Mouse (Mus musculus) kidney, postnatal 36 days (tissue): ENCODE data around the gene Selenbp2.
"Not testable (repeated sequence)": the region's sequence is repeated elsewhere in the genome, so short reads cannot be mapped to it uniquely, and the experiment has no call there.

ENCODE experiments used
- DNase-seq, 2 experiments: peaks; one replicate each; pipeline ENCODE4 v3.0.0; 2021 to 2022; ENCODE audit warnings: mixed read lengths in 2 of 2

The Selenbp2 gene

DNA sequence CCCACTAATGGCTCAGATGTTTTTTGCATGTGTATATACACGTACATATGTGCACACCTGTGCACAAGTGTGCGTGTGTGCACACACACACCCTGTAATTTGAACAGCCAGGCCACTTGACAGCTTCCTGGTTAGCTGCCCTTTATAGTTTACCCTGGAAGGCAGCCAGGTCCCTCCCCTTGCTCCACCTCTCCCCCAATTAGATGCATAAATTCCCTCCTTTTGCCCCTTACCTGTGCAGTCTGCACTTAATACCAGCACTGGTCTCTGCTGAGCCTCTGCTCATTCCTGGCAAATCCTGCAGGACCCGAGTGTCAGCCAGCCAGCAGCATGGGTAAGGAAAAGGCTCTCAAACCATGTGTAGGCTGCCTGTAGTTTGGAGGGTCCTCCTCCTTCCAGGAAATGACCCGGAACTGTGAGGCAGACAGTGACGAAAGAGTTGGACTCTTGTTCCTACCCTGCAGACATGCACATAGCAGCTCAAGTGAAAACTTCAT lies at the start of gene Selenbp2:
Gene Selenbp2 (plus strand): TSS at position 228 of the 497 bp plus-strand sequence.
- peak; percentile 64 to 65 for DNase-seq

GRCm38 (mm10) chr3:94648755-94649590 lies 44.4 kb upstream of the Selenbp2 start:
- DNase-seq, result no peak

- peak; percentile 23 to 44 for DNase-seq
Measured at GRCm38 (mm10) chr3:94650409-94650808, 42.9 kb upstream of the Selenbp2 start.

DNA sequence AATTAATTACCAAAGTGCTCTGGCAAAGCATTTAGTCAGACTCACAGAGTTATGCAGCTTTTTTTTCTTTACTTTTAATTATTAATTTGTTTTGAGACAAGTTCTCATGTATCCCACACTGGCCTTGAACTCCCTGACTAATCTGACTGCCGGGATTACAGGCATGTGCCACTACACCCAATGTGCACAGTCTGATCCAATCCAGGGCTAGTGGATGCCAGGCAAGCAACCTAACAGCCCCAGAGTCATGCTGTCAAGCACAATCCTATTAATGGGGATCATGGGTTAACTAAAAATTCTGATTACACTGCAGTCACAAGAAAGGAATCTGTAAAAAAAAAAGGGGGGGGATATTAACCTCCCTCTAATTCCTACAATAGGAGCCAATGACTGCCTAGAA lies 39.4 kb upstream of the Selenbp2 start:
- peak in 1 of 2 experiments; percentile 33 for DNase-seq

GRCm38 (mm10) chr3:94657852-94658739 lies 35.3 kb upstream of the Selenbp2 start:
- DNase-seq, result not testable (repeated sequence)

DNA sequence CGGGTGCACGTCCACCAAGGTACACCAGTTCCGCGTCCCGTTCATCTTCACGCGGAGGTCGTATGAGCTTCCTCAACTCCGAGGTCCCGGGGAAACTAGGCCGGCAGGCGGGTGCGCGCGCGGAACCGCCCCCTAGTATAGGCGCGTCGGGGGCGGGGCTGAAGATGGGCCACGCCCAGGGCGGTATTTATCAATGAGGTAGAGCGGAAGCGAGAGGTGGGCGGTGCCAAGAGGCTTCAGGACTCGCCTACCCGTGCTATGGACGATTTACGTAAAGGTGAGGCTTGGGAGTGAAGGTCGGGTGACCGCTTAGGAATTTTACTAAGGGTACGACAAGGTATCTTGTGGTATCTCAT lies 34.6 kb upstream of the Selenbp2 start, which contains the start of gene Tuft1:
Gene Tuft1 (minus strand): TSS at position 133 of the 356 bp plus-strand sequence.
- DNase-seq, result peak; percentile 82 to 84

GRCm38 (mm10) chr3:94659142-94659748 lies 34.1 kb upstream of the Selenbp2 start:
- DNase-seq, result peak; percentile 45 to 77

GRCm38 (mm10) chr3:94660841-94661240 lies 32.5 kb upstream of the Selenbp2 start:
- not testable (repeated sequence) for DNase-seq

- DNase-seq, result not testable (repeated sequence)
Measured at GRCm38 (mm10) chr3:94665060-94665802, 28.1 kb upstream of the Selenbp2 start.

- not testable (repeated sequence) for DNase-seq
Measured at GRCm38 (mm10) chr3:94665896-94666295, 27.5 kb upstream of the Selenbp2 start.

DNA sequence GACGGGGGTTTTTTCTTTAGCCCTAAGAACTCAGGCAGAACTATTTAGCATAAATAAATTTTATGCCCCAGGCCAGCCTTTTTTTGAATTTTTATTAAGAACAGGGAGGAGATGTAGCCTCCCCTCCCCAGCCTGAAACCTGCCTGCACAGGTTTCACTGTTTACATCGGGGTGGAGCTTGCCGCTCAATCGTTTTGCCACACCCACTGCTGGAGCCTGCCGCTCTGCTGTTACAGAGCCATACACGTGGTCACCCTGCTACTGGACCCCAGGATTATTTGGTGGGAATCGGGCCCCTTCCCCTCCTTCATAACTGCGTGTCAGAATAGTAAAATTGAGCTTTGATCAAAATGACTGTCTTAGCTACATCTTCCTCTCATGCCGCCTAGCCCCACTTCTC lies 18.3 kb upstream of the Selenbp2 start:
- DNase-seq, result peak in 1 of 2 experiments; percentile 30

- peak; percentile 73 to 79 for DNase-seq
Measured at GRCm38 (mm10) chr3:94679351-94679841, 14.0 kb upstream of the Selenbp2 start.

DNA sequence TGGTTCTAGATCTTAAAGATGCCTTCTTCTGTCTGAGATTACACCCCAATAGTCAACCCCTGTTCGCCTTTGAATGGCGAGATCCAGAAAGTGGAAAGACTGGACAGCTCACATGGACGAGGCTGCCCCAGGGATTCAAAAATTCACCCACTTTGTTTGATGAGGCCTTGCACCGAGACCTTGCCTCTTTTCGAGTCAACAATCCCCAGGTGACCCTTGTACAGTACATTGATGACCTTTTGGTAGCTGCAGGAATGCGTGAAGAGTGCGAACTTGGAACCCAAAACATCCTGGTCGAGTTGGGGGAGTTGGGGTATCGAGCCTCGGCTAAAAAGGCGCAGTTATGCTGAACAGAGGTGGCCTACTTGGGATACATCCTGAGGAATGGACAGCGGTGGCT lies 13.3 kb upstream of the Selenbp2 start:
- not testable (repeated sequence) for DNase-seq

DNA sequence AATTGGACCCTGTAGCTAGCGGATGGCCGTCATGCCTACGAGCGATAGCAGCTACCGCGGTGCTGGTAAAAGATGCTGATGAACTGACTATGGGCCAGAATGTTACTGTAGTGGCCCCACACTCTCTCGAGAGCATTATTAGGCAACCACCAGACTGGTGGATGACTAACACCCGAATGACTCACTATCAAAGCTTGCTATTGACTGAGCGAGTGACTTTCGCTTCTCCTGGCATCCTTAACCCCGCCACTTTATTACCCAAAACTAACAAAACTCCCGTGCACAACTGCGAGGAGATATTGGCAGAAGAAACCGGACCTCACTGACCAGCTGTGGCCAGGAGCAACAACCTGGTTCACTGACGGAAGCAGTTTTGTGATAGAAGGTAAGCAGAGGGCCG lies 12.6 kb upstream of the Selenbp2 start:
- no peak for DNase-seq

DNA sequence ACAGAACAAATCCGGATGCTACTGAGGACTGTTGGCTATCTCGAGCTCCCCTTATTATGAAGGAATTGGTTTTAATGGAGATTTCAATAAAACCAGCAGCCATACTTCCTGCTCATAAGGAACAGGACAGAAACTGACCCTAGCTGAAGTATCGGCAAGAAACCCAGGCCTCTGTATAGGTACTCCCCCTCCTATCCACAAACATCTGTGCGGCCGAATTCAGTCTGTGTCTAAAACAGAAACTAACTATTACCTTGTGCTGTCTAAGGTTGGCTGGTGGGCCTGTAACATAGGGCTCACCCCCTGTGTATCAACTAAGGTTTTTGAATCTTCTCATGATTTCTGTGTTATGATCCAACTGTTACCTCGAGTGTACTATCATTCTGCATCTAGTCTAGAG lies 9.7 kb upstream of the Selenbp2 start:
- no peak for DNase-seq

DNA sequence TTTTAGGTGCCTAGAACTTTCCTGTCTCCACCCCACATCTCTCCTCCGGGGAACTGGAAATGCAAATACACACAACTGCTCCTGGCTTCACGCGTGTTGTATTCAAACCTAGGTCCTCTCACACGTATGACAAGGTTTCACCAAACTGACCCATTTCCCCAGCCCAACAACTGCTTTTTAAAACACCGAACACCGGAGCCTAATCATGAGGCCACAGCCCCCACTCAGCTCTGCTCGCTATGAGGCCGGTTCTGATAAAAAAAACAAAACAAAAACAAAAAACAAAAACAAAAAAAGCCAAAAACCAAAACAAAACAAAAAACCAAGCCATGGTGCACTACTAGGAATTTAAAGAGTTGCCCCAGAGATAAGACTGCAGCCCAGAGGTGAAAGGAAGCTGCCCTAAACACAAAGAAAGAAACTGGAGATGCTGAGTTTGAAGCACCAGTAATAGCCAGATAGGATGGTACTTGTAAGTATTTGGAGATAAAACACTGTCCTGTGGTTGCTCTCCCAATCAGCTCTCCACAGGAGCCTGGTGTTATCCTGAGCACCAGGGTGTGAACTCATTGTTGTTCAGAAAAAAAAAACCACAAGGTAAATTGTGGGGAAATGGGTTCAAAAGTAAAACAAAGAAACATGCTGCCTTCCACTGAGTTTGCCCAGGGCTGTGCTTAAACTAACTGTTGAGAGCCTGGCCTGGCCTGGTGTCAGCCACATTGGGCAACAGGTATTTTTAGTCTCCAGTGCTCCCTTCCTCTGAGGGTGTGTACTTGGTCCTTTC lies 7.2 kb upstream of the Selenbp2 start:
- DNase-seq, result not testable (repeated sequence)

- peak; percentile 32 to 42 for DNase-seq
Measured at GRCm38 (mm10) chr3:94688698-94689097, 4.7 kb upstream of the Selenbp2 start.

DNA sequence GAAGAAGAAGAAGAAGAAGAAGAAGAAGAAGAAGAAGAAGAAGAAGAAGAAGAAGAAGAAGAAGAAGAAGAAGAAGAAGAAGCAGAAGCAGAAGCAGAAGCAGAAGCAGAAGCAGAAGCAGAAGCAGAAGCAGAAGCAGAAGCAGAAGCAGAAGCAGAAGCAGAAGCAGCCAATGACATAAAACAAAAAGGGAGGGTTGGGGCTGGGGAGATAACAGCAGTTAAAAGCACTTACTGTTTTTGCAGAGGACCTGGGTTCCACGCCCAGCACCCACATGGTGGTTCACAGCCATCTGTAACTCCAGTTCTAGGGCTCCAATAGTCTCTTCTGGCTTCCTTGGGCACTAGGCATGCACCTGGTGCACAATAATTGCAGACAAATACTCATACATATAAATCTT lies 4.2 kb upstream of the Selenbp2 start:
- not testable (repeated sequence) for DNase-seq

GRCm38 (mm10) chr3:94690162-94690561 lies 3.2 kb upstream of the Selenbp2 start:
- peak; percentile 46 to 74 for DNase-seq

DNA sequence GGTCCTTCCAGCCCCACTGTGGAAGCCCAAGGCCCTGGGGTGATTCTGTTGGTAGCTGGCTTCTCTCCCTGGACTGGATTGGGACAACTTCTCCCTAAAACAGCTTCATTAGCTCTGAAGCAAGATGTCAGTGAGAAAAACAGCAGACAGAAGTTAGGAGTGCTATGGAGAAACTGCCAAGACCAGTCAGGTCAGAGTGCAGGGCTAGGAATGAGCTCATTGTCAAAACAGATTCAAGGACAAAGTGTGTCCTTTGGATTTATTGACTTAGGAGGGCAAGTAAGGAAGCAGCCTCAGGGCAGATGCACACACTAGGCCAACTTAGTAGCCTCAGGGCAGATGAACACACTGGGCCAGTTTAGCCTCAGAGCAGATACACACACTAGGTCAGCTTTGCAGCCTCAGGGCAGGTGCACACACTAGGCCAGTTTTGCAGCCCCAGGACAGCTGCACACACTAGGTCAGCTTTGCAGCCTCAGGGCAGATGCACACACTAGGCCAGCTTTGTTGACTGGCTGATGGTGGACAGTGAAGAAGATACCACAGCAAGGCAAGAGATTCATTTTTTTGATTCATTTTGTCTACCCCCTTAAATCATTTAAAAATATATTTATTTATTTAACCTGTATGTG lies 2.6 kb upstream of the Selenbp2 start:
- DNase-seq, result peak; percentile 53 to 61
